Mouse (Mus musculus): ENCODE measurements around the gene Klhl1.
"Not testable (repeated sequence)": the region's sequence is repeated elsewhere in the genome, so short reads cannot be mapped to it uniquely, and the experiment has no call there.

Klhl1 gene

DNA sequence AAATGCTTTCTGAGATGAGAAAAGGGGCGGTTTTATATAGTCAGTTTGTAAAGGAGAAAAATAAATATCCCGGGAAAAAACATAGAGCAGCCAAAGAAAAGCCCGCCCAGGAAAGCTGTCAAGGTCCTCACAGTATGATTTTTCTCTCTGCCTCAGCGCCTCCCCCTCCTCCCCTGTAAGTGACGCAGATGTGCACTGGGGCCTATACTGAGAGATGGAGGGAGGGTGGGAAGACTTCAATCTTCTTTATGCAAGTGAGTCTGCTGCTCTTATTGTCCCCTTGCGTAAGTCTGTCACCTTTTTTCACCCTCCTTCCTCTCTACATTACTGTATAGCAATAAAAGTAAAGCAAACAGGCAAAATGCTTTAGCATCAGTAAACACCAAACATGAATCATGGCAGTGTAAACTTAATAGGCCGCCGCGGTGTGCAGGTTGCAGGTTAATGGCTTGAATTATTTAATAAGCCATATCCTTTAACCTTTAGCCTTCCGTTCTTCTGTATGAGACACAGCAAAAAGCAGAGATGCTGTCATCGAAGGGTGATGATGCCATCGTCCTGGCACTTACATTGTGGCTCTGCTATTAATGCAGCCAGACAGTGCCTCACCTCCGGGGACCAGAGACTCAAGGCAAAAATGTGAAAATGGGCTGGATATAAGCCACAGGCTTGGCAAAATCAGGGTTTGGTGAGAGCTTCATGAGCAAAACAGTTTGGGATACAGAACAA lies at the start of gene Klhl1:
Gene Klhl1 (minus strand): TSS at position 149 of the 729 bp plus-strand sequence.
- in situ Hi-C loops (cut with MboI; ENCODE audit: low sequenced_read_pairs), result no loop called here

GRCm38 (mm10) chr14:96553668-96554067 lies 34.8 kb upstream of the Klhl1 start:
- in situ Hi-C loops (cut with MboI; ENCODE audit: low sequenced_read_pairs), result no loop called here

- in situ Hi-C loops (cut with MboI; ENCODE audit: low sequenced_read_pairs), result no loop called here
Observed at GRCm38 (mm10) chr14:96518151-96518953, 550 bp downstream of the Klhl1 start.

- in situ Hi-C loops (cut with MboI; ENCODE audit: low sequenced_read_pairs), result no loop called here
Observed at GRCm38 (mm10) chr14:96517727-96518126, 1.2 kb downstream of the Klhl1 start.

DNA sequence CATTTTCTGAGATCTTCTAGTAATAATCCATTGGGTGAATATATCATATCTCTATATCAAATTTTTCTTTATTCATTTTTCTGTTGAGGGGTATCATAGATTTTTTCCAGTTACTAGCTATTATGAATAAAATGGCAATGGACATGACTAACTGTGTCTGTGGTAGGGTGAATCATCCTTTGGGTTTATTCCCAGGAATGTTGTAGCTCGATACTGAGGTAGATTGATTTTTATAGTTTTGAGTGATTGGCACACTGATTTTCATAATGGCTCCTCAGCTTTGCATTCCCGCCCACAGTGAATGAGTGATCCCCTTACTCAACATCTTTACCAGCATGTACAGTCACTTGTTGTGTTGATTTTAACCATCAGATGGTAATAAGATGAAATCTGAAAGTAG lies 19.0 kb downstream of the Klhl1 start:
- in situ Hi-C loops (cut with MboI; ENCODE audit: low sequenced_read_pairs), result no loop called here

DNA sequence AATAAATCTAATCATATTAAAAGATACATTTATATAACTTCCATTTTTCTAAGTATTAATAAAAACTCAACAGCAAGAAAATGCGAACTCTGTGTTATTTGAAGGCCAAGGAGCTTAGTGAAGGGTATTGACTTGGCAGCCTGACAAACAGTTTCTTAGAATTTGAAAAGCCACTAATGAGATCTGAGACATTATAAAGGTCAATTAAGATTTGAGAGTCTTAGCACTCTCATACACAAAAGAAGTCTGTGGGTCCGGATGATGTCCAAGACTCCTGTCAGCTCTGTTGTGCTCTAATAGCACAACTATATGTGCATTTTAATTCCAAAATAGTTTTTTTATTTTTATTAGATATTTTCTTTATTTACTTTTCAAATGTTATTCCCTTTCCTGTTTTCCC lies 47.1 kb downstream of the Klhl1 start:
- in situ Hi-C loops (cut with MboI; ENCODE audit: low sequenced_read_pairs), result no loop called here

- in situ Hi-C loops (cut with MboI; ENCODE audit: low sequenced_read_pairs), result no loop called here
Observed at GRCm38 (mm10) chr14:96471336-96471735, 47.6 kb downstream of the Klhl1 start.

DNA sequence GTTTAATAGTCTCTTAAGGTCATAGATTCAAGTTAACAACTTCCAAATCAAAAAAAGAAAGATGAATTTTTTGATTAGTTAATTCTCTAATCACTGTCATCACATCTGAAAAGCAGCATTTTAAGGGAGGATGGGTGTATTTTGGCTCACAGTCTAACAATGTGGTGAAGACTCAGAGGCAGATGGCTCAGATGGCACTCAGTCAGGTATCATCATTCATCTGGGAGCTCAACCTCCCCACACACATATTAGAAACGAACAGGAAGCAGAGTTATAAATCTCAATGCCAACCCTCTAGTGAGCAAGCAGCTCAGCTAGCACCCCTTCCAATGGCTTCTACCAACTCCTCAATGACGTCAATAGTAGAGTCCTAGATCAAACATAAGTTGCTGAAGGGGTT lies 57.1 kb downstream of the Klhl1 start:
- in situ Hi-C loops (cut with MboI; ENCODE audit: low sequenced_read_pairs), result no loop called here

- in situ Hi-C loops (cut with MboI; ENCODE audit: low sequenced_read_pairs), result no loop called here
Observed at GRCm38 (mm10) chr14:96392032-96392737, 126.7 kb downstream of the Klhl1 start.

DNA sequence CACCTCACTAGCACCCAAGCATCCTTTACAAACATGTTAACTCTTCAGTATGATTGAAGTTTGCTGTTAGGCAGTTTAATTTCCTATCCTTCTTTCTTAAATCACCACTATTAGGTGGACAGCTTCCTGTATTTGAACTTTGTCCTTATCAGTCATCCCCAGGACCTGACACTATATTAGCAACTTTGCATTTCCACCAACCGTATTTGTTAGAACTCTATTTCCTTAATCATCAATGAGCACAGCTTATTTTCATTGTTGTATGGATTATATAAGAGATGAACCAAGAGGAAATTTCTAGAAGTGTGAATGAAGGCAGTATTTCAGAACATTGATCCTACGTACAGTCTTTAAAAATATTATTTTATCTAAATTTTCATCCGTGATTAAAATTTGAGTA lies 156.2 kb downstream of the Klhl1 start:
- in situ Hi-C loops (cut with MboI; ENCODE audit: low sequenced_read_pairs), result no loop called here

DNA sequence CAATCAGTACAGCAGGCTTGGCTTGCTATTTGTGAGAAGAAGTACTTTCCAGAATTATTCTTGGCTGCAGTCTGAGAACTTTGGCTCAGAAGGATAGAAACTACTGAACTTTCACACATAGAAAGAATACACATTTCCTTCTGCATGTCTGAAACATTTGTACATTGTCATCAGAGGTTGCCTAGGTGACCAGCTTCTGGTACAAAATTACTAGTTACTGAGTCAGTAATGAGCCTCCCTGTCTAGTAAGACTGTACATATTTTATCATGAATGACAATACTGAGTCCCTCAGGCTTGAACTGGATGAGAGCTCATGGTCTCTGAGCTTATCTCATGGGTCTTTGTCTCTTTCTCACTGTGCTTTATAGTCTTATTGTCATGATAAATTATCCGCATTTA lies 170.7 kb downstream of the Klhl1 start:
- in situ Hi-C loops (cut with MboI; ENCODE audit: low sequenced_read_pairs), result no loop called here

- in situ Hi-C loops (cut with MboI; ENCODE audit: low sequenced_read_pairs), result no loop called here
Observed at GRCm38 (mm10) chr14:96331069-96331468, 187.8 kb downstream of the Klhl1 start.

GRCm38 (mm10) chr14:96217805-96218441 lies 301.0 kb downstream of the Klhl1 start:
- in situ Hi-C loops (cut with MboI; ENCODE audit: low sequenced_read_pairs), result no loop called here

DNA sequence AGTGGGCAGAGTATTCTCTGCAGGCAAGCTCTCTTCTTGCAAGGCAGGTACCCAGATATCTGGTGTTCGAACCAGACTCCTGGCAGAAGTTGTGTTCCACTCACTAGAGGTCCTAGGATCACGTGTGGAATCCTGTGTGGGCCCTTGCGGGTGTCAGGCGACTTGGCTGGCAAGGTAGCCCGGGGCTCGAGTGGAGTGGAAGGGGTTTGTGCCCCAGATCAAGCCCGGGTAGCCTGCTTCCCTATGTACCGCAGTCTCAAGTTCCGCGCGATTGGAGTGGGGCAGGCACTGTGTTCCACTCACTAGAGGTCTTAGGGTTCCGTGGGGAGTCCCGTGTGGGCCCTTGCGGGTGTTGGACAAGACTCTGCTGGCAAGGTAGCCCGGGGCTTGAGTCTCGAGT lies 324.1 kb downstream of the Klhl1 start:
- in situ Hi-C loops (cut with MboI; ENCODE audit: low sequenced_read_pairs), result not testable (repeated sequence)

- in situ Hi-C loops (cut with MboI; ENCODE audit: low sequenced_read_pairs), result no loop called here
Observed at GRCm38 (mm10) chr14:96174546-96174945, 344.4 kb downstream of the Klhl1 start.

- in situ Hi-C loops (cut with MboI; ENCODE audit: low sequenced_read_pairs), result no loop called here
Observed at GRCm38 (mm10) chr14:96143137-96143536, 375.8 kb downstream of the Klhl1 start.

DNA sequence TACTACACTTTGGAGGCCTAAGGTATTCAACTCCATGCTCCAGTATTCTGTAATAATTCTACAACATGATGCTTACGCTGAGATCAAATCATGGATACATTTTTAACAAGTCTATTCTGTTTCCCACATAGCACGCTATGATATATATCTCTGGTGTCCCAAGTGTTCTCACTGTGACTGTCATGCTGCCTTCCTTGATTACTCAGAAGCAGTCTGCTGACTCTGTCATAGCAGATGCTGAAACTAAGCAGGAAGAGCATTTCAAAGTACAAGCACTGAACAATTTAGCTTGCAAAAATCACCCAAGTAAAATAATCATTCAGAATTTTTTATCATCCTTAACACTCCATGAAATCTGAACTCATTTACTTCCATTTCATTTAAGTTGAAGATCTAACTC lies 378.7 kb downstream of the Klhl1 start:
- in situ Hi-C loops (cut with MboI; ENCODE audit: low sequenced_read_pairs), result no loop called here

GRCm38 (mm10) chr14:96107396-96107795 lies 411.5 kb downstream of the Klhl1 start:
- in situ Hi-C loops (cut with MboI; ENCODE audit: low sequenced_read_pairs), result no loop called here

GRCm38 (mm10) chr14:96081681-96082207 lies 437.2 kb downstream of the Klhl1 start:
- in situ Hi-C loops (cut with MboI; ENCODE audit: low sequenced_read_pairs), result no loop called here

GRCm38 (mm10) chr14:96065884-96066283 lies 453.0 kb downstream of the Klhl1 start:
- in situ Hi-C loops (cut with MboI; ENCODE audit: low sequenced_read_pairs), result no loop called here

Measured in CH12F3 (cell line).